Mouse (Mus musculus) small intestine, adult 2 months (tissue): ENCODE results near the gene Cfap300.

Source experiments
- CTCF ChIP-seq: fragments of 200-500 bp; IDR thresholded peaks from 2 replicates; pipeline ENCODE4 v1.5.1; 2012; ENCODE audit warnings: low read depth, mild to moderate bottlenecking, control low read depth, inconsistent platforms, low read length, moderate library complexity, mixed read lengths; ENCODE audit not compliant: insufficient replicate concordance, insufficient read length; ENCODE audit errors: extremely low read depth
- POLR2A ChIP-seq: fragments of 200-500 bp; IDR thresholded peaks from 2 replicates; pipeline ENCODE4 v1.6.1; 2012; ENCODE audit warnings: low read depth, mild to moderate bottlenecking, control low read depth, inconsistent platforms, low read length, moderate library complexity

DNA sequence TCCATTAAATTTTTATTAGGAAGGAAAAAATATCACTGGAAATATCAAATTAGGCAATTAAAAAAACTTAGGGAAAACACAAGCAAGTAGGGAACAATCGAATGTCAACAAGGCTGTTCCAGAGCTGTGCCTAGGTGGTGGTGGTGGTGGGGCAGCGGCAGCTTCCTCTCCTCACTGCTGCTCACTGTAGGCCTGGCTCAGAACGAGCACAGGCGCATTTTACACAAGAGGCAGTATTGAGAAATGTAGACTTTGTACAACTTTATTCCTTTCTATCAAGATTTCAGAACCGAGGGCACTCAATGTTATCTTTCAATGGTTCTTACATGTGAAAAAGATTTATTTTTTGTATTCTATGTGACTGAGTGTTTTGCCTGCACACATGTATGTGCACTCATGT lies 36.3 kb upstream of the Cfap300 start:
- TF ChIP-seq POLR2A (no peak), CTCF (no peak)
